10 mouse cellular contexts compared by ENCODE assay signal in the genomic region with DNA sequence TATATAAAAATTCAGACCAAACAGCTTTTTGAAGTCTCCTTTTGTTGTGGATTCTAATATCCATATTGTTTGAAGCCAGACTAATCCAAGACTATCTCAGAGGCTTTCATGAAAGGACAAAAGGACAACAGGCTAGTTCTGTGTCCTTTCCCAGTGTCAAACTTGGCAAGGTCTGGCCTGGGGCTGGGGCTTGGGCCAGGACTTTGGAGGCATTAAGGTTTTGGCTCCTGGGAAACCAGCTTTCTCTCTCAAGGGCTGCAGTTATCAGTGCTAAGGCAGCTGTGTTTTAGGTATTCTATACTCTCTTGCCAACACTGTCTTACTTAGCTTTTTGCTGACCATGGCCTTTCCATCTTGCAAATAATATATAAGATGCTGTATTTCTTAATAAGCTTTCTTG.
DNase-seq lines count a peak whose midpoint lies in the region; ATAC-seq lines count a peak whose summit lies in the region.
"Had no signal": no experiment of that assay in that cellular context is flagged by ENCODE, and none has a peak within 500 bp of the region (broad histone marks: within the 10 kb centered on the region; RNA-seq: fewer than 3 reads in every experiment).

No protein-coding gene starts in this region.

- peak; percentile 12 for DNase-seq in kidney, postnatal 14 days
- peak; percentile 3 for DNase-seq in brain, embryonic 18.5 days (ENCODE audit: low read depth, low spot score)
- peak; percentile 58 to 77 for DNase-seq in cerebellum, postnatal 14 days
- DNase-seq in heart, postnatal 25 days (ENCODE audit: low spot score) = peak; percentile 24
- DNase-seq in spleen, postnatal 4 days (ENCODE audit: low spot score in 2 of 2) = no peak

- H3K9ac ChIP-seq in kidney, embryonic 15.5 days = no peak overlapping the region
- H3K9ac ChIP-seq: limb, embryonic 15.5 days; neural tube, embryonic 13.5 days had no signal

- H3K4me1 ChIP-seq in kidney, embryonic 15.5 days = no peaks in the 10 kb centered on the region
- H3K4me1 ChIP-seq: hindbrain, embryonic 10.5 days; limb, embryonic 15.5 days; neural tube, embryonic 13.5 days had no signal

- ATAC-seq in kidney, embryonic 15.5 days (replicated peaks; ENCODE audit: low FRiP score) = no peak
- ATAC-seq in megakaryocyte-erythroid progenitor cell, adult 5-6 weeks (replicated peaks; ENCODE audit: low FRiP score, low TSS enrichment, poor library complexity, severe bottlenecking) = no peak

- H3K9me3 ChIP-seq in kidney, embryonic 15.5 days (replicated peaks) = no peaks in the 10 kb centered on the region
- H3K9me3 ChIP-seq: hindbrain, embryonic 10.5 days; limb, embryonic 15.5 days; neural tube, embryonic 13.5 days had no signal

- intact Hi-C loops in heart, postnatal 25 days (cut with DNase I) = no loop called here

- H3K27me3 ChIP-seq in kidney, embryonic 15.5 days = no peaks in the 10 kb centered on the region
- H3K27me3 ChIP-seq: limb, embryonic 15.5 days; neural tube, embryonic 13.5 days had no signal

- H3K36me3 ChIP-seq in kidney, embryonic 15.5 days = no peaks in the 10 kb centered on the region
- H3K36me3 ChIP-seq: limb, embryonic 15.5 days had no signal

- H3K27ac ChIP-seq in kidney, embryonic 15.5 days = no peak overlapping the region
- H3K27ac ChIP-seq: hindbrain, embryonic 10.5 days; limb, embryonic 15.5 days; neural tube, embryonic 13.5 days had no signal

- H3K4me3 ChIP-seq in kidney, embryonic 15.5 days (replicated peaks) = no peak overlapping the region
- H3K4me3 ChIP-seq: hindbrain, embryonic 10.5 days; limb, embryonic 15.5 days; neural tube, embryonic 13.5 days had no signal

- H3K4me2 ChIP-seq in kidney, embryonic 15.5 days = no peak overlapping the region
- H3K4me2 ChIP-seq: limb, embryonic 15.5 days; neural tube, embryonic 13.5 days had no signal

Comparison
In these comparisons a context has a peak if more than half of its experiments do, and no peak if none do; other contexts are left out.
1. DNase-seq: peak in kidney, postnatal 14 days (single experiment), brain, embryonic 18.5 days (single experiment), cerebellum, postnatal 14 days (2 of 2) and heart, postnatal 25 days (single experiment); none in spleen, postnatal 4 days (0 of 2).